Mouse (Mus musculus): Measurements from ENCODE around the gene Ramp2. TPM values are rescaled to one million over a fixed set of nuclear protein-coding genes. Genes with fewer than 3 reads are reported as not detected.

Gene Ramp2
- total RNA-seq, 4 experiments from 2014 or later: 60.8 to 93.6 (median 83.9) TPM

DNA sequence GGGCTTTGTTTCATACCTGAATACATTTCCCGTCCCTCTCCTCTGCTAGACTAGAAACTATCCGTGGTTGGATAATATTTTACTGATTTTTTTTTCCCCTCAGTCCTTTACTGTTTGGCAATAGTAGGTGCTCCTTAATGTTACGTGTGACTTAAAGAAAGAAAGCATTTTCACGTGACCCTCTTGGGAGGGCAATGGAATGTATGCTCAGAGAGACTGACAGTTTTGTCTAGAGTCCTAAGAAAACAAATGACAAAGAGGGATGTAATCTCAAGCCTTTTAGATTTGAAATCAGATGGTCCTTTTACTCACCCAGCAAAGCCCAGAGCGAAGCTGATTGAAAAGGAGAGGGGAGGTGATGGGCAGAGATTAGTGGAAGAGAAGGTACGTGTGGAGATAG is 20.1 kb downstream of the Ramp2 start:
- DNase-seq (ENCODE audit: low spot score): no peak

DNA sequence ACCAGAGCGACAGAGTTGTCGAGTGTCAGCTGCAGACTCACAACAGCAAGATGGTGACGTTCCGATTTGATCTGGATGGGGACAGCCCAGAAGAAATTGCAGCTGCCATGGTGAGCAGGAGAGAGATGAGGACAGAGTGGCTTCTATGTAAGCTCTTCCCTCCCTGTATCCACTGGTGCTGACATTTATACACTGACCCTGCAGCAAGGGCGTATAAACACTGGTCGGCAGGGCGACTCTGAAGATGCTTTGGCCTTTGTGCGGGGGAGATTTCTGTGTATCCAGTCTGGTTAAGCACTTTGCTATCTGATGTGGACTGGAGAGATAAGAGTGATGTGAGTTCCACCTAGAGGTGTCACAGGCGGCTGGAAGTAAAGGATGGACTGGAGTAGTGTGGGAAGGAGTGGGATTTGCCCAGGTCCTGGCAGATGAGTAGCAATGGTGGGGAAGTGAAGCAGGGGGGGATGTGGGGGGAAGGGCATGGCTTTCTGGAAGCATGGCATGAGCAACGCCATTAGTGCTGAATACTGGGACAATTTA is 23.8 kb downstream of the Ramp2 start:
- no peak for DNase-seq (ENCODE audit: low spot score)

DNA sequence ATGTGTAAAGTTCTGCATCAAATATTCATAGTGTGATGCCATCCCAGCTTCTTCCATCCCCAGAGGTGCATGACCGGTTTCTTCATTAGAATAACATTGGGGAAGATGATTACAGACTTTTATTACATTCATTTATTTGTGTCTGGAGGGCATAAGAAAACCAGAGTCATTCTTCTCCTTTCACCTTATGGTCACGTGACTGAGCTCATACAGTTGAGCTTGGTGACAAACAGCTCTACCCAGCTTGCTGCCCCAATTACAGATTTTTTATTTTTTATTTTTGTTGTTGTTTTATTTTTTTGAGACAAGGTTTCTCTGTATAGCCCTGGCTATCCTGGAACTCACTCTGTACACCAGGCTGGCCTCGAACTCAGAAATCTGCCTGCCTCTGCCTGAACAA is 26.6 kb downstream of the Ramp2 start:
- DNase-seq (ENCODE audit: low spot score): no peak

DNA sequence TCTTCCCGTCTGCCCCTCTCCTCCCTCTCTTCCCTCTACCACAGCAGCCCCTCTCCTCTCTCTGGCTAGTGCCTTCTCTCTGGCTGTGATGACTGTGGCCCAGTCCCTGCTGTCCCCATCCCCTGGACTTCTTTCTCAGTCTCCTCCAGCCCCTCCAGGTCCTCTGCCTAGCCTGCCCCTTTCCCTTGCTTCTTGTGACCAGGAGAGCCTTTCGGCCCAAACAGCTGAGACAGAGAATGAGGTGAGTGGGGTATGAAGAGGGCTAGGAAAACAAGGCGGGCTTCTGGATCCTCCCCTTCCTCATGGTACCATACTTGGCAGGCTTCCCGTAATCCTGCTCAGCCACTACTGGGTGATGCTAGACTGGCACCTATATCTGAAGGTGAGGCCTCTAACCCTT is 29.5 kb downstream of the Ramp2 start:
- DNase-seq (ENCODE audit: low spot score): no peak

DNA sequence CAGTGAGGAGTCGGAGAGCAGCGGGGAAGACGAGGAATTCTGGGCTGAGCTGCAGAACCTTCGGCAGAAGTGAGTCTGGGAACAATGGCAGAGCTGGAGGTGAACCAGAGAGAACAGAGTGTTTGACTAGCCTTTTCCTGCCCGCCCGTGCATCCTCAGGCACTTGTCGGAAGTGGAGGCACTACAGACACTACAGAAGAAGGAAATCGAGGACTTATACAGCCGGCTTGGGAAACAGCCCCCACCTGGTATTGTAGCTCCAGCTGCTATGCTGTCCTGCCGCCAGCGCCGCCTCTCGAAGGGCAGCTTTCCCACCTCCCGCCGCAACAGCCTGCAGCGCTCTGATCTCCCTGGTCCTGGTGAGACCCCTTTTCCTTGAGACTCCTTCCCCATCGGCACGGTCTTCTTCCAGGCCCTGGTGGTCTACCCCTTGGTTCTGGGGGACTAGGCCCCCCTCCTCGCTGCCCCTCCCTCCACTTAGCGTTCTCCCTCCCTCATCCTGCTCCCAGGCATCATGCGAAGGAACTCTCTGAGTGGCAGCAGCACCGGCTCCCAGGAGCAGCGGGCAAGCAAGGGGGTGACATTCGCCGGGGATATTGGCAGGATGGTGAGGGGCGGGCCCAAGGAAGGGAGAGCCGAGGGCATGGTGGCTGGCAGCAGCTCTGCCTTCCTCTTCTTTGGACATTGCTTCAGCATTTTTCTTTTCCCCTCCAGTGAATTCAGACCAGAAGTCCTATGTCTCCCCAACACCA is 30.7 kb downstream of the Ramp2 start:
- no peak for DNase-seq (ENCODE audit: low spot score)

DNA sequence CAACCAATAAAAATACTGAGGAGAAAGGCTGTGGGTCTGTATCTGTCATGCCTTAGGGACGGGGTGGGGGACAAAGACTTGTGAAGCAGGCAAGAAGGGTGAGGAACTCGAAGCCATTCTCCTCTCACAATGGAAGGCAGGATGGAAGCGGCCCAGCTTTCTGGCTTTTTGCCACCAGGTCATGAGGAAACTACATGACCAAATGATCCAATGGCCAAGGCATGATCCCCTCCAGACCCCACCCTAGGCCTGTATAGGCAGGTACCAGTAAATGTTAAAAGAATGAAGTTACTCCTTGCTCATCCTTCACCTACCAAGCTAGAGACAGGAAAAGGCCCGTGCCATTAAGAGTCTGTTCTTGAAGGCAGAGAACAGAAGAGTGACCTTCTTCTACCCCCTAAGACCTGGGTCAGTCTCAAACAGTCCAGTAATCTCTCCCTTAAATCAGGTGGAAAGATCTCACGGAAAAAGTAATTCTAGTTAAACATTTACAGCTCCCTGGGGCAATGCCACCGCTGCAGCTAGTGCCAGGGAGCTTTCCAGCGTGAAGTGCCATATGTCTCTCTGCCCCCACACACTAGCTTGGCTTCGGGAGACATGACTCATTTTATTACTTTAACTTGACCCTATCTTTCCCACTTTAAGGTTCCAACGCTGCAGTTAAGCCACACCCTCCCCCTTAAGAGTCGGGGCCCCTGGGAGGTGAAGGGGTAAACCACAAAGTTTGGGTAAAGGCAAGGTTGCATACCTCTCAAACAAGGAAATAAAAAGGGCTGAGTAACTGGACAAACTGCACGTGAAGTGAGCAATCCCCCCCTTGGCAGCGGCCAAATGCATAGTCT is 31.8 kb downstream of the Ramp2 start:
- DNase-seq (ENCODE audit: low spot score): no peak

DNA sequence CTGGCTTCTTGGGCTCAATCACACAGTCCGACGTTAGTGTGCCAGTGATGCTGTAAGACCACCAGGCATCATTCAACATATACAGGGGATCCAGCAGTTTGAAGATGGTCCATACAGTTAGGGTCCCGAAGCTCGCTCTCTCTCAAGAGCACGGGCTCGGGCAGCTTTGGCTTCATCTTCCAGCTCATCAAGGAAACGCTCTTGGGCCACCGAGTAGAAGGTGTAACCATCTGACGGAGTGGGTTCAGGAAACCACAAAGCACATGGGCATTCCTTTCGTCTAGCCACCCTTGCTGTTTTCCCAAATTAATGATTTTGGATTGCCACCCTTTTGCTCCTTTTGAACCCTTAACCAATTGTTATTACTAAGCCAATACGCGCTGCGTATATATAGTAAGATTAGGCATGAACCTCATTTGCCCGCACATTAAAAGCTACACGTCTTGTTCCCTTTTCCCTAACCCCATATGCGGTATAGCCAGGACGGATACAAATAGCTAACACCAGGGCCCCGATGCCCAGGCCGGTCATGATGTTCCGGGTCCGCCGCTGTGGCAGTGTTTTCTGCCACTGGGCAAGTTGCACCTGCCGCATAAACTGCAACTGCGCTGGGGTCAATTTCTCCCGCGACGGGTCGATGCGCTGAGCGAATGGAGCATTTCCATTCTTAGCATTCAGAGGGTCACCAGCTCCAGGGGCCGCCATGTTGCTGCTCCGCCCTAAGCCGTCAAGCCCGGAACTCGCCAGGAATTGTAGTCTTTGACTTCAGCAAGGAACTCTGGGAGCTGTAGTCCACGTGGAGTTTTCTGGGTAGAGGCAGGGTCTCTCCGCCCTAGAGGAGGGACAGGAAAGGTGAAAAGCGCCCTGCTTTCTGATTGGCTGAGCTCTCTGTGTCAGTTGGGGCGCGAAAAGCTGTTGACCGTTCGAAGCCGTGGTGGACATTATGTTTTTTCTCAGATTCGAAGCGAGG is 32.7 kb downstream of the Ramp2 start, which contains the start of the genes Cntd1 and Coa3:
Gene Cntd1 (plus strand): TSS at position 790 of the 970 bp plus-strand sequence.
Gene Coa3 (minus strand): TSS at position 892 of the 970 bp plus-strand sequence.
- peak; percentile 89 for DNase-seq (ENCODE audit: low spot score)

DNA sequence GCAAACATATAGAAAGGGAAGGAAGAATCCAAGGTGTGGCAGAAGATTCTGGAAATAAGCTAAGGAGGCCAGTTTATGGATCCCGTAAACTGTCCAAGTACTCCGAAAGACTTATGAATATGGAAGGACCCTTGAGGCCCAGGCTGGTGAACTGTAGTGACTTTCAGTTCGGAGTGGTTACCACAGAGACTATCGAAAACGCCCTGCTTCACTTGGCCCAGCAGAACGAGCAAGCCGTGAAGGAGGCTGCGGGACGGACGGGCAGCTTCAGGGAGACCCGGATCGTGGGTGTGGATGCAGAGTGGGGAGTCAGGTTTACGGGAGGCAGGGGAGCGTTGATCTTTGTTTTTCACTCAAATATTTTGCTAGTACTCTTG is 33.4 kb downstream of the Ramp2 start:
- DNase-seq (ENCODE audit: low spot score): no peak

DNA sequence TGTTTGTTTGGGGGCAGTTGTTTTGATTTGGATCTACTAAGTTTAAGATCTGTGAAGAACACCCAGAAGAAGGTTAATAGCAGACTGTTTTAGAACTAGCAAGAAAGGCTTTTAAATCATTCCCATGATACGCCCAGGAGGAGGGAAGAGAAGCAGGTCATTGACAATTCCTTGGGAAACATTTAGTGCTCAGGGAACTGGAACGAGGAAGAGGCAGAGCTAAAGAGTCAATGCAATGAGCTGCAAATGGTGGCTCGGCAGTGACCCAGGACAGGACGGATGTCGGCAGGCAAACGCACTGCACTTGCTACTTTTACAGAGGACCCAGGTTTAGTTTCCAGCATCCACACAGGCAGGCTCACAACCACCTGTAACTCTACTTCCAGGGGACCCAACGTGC is 35.0 kb downstream of the Ramp2 start:
- no peak for DNase-seq (ENCODE audit: low spot score)

DNA sequence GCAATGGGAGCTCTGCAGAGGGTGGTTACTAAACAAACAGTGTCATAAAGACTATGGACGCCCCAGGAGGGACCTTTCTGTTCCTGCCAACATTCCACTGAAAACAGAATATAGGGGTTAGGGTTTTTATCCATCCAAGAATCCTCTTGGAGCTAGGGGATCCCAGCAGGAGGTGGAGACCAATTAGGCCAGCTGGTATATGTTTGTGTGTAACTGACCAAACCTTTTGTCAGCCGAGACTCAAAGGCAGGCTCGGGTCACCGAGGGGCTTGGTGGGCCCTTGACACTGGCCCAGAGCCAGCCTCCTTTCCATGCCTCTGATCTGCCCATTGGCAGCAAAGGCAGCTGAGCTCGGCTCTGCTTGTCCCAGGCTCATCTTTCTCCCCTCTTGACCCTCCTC is 37.1 kb downstream of the Ramp2 start:
- DNase-seq (ENCODE audit: low spot score): no peak

DNA sequence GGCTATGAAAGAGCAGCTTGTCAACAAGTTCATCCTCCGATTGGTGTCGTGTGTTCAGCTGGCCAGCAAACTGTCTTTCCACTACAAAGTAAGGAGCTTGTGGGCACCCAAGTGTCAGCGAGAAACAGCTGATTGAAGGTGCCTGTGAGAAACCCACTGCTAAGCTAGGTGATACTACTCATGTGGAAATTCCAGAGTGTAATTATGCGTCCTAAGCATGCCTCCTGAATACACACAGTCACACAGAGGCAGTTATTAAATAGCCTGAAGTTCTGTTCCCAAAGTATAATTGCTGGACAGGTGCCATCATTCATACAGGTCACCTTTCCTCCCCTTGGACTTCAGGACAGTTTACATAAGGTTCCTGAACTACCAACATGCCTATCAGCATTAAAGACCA is 38.0 kb downstream of the Ramp2 start:
- DNase-seq (ENCODE audit: low spot score): no peak

DNA sequence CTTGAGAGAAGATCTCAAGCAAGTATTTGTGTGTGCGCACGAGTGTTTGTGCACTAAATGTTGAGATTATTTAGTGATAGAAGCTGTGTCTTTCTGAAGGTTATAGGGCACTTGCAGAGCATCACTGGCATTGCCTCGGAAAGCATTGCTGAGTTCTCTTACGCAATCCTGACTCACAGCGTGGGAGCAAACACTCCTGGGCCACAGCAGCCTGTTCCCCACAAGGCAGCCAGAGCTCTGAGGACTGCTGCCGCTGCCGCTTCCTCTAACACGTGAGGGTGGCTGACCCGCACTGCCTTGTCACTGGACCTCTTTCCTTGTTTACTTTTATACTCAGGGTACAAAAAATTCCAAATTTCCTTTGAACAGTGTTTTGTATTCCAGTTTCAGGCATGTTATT is 41.5 kb downstream of the Ramp2 start:
- peak; percentile 36 for DNase-seq (ENCODE audit: low spot score)

DNA sequence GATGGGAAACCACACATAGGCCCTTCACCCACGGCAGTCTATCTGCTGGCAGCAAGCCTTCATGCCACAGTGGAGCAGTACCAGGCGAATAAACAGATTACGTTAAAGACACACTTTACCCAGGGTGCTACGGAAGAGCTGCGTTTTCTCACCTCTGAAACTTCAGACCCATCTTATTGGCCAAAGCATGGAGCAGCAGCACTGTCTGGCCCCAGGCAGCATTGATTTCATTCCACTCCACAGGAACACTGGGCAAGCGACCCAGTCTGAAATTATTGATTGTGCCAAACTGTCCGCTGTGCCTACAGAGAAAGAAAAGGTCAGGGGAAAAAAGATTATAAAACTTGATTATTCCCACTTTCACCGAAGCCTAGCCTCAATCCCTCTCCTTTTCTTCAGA is 45.4 kb downstream of the Ramp2 start:
- DNase-seq (ENCODE audit: low spot score): no peak

DNA sequence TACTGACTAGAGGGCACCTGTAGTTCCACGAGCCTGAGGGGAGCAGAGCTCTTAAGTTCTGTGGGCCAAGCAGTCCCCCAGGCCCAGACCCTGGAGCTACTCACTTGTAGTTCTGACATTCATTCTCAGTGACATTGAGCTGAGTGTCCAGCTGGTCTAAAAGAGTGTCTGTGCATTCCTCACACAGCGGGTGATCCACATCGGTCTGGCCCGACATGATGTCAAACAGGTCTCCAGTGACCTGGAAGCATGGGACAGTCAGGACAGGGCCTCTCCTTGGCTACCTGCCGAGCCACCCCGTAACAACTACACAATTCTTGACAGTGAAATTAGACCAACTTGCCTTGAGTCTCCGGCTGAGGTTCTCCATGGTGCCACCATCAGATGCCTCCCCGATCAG is 49.4 kb downstream of the Ramp2 start:
- no peak for DNase-seq (ENCODE audit: low spot score)

DNA sequence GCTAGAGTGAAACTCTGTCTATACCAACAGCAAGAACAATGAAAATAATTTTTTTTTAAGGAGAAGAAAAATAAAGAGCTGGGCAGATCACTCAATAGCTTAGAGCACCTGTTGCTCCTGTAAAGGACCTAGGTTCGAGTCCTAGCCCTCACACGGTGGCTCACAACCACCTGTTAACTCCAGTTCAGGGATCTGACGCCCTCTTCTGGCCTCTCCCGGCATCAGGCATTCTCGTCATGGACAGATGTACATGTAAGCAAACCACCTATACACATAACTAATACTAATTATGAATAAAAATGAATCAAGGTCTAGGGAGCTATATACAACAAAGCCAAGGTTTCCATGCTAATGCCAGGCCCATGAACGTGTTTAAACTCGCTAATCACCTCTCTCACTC is 55.1 kb downstream of the Ramp2 start:
- no peak for DNase-seq (ENCODE audit: low spot score)

DNA sequence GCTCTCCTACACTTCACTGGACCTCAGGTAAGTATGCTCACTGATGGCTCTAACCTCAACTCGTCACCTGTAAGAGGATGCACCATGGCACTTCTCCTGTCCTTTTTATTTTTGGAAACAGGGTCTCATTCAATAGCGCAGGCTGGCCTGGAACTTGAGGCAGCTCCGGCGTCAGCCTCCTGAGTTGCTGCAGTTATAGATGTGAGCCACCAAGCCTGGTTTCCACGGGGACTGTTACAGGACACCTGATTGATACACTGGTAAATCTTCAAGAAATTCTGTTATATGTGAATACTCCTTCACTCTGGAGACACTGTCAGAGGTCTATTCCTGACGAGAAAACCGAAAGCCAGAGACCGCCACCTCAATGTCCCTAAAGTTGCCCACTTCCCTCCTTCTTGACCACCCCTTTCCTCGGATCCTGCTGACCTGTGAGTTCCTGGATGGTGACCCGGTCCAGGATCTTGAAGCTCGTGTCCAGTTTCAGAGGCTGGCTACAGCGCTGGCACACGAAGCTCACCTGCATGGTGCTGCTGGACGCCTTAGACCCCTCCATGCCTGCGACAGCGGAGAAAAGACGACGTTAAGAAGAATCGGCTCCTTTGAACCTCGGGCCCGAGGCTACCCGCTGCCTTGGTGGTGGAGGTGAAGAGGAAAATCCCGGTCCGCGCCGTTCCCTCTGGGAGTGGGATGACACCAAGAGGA is 55.6 kb downstream of the Ramp2 start:
- no peak for DNase-seq (ENCODE audit: low spot score)

DNA sequence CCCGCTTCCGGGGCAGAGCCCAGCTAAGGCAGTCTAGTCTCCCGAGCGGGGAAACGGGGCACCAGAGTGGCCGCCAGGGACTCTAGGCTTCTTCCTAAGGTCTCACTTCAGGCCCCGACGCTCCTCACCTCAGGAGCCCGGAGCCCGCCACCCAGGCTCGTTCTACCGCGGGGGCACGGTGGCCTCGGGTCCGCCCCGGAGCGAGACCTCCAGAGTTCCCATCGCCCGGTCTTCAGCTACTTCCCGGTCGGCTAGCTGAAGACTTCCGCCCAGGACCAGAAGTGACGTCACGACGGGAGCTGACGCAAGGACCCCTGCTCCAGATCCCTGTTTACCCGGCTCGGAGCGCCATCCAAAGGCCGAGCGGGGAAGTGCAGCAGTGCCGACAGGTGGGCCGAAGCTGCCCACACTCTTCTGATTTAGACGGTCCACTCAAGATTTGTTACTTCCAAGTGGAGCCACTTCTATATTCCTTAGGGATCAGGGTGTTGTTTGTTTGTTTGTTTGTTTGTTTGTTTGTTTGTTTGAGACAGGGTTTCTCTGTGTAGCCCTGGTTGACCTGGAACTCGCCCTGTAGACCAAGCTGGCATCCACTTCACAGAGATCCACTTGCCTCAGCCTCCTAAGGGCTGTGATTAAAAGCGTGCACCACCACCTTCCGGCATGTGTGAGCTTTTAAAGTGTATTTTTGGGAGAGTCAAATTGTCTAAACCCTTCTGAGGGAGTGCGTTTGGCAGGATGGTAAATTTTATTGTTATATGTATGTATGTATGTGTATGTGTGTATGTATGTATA is 56.4 kb downstream of the Ramp2 start, which contains the start of gene Becn1:
Gene Becn1 (minus strand): TSS at position 283 of the 795 bp plus-strand sequence.
- DNase-seq (ENCODE audit: low spot score): peak; percentile 95

DNA sequence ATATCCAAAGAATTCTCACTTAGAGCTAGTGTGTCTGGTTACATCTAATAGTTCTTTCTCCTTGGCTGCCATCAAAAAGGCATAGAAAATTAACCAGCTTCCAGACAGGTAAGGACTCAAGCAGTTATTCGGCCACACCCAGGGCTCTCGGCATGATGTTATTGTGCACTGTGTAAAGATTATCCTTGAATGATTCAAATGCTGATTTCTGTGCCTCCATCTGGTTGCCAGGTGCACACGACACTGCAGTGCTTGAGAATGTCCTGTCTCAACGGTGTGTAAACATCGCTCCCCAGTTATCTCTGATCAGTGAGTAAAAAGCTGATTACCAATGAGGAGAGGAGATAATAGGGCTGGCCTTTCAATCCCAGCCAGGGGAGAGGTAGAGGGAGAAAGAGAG is 61.9 kb downstream of the Ramp2 start:
- DNase-seq (ENCODE audit: low spot score): no peak

Data from heart, adult 8-10 months (tissue).